Mouse (Mus musculus): Measurements from ENCODE around the gene Aprt.

The Aprt gene

DNA sequence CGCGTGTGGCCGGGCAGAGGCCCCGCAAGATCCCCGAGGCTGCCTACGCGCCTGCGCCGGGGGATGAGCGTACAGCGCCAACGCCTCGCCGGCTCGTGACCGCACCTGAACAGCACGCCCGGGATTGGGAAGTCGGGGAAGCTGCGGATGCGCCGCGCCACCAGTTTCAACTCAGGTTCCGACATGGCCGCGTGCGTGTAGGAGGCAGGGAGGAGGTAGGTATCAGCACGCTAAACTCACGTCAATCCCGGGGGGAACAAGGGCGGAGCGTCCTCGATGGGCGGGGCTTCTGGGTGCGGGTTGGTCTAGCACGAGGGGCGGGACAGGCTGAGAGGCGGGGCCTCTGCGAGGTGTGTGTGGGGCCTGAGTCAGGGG is at the start of gene Aprt:
TSS of gene Aprt (minus strand) at position 262 of the 375 bp plus-strand sequence.
- Histone ChIP-seq H3K36me3 (ENCODE audit: control insufficient read depth, insufficient read depth, low read length, poor library complexity, severe bottlenecking) (peaks cover 8% of the 10 kb centered on the region; the same call in 1 of the 2 replicates), H3K27me3 (ENCODE audit: control insufficient read depth, insufficient read depth, low read length, poor library complexity, severe bottlenecking) (no peaks in the 10 kb centered on the region)
- peak; percentile 96 for DNase-seq (ENCODE audit: low read depth, low spot score)

DNA sequence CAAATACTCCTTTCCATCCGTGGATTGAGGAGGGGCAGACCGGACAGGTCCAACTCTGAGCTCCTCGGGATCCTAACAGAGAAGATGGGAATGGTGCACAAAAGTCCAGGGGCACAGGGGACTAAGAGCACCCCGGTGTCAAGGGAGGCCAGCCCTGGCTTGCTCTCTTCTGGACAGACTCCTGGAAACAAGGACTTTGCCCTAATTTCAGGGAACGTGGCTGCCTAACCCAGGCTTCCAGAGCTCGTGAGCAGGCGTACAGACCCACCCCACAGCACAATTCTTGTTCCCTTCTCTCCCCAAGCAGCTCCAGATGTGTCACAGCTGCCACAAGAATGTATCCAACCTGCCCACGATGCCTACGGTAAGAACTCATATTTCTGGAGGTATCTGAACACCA is 49.1 kb upstream of the Aprt start:
- DNase-seq (ENCODE audit: low read depth, low spot score) = no peak
- Histone ChIP-seq H3K27me3 (ENCODE audit: control insufficient read depth, insufficient read depth, low read length, poor library complexity, severe bottlenecking) (no peaks in the 10 kb centered on the region), H3K36me3 (ENCODE audit: control insufficient read depth, insufficient read depth, low read length, poor library complexity, severe bottlenecking) (peaks cover 5% of the 10 kb centered on the region)

DNA sequence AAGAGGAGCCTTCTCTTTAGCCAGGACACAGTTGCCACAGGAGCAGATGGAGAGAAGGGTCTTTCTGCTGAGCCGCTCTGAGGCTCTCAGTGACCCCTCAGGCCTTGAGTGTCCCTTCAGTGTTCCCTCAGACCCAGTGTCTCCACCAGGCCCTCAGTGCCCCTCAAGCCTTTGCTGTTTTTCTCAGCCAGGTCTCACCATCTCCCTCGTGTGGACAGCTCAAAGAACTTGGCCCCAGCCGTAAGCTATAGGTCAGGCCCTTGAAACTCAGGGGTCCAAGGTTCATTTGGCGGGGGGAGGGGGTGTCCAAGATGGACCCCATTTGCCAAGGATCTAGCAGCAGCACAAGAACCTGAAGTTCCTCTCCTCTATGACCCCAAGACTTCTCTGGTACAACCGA is 47.9 kb upstream of the Aprt start:
- H3K27me3 ChIP-seq (ENCODE audit: control insufficient read depth, insufficient read depth, low read length, poor library complexity, severe bottlenecking) = no peaks in the 10 kb centered on the region
- H3K36me3 ChIP-seq (ENCODE audit: control insufficient read depth, insufficient read depth, low read length, poor library complexity, severe bottlenecking) = peaks cover 4% of the 10 kb centered on the region
- DNase-seq (ENCODE audit: low read depth, low spot score) = no peak

DNA sequence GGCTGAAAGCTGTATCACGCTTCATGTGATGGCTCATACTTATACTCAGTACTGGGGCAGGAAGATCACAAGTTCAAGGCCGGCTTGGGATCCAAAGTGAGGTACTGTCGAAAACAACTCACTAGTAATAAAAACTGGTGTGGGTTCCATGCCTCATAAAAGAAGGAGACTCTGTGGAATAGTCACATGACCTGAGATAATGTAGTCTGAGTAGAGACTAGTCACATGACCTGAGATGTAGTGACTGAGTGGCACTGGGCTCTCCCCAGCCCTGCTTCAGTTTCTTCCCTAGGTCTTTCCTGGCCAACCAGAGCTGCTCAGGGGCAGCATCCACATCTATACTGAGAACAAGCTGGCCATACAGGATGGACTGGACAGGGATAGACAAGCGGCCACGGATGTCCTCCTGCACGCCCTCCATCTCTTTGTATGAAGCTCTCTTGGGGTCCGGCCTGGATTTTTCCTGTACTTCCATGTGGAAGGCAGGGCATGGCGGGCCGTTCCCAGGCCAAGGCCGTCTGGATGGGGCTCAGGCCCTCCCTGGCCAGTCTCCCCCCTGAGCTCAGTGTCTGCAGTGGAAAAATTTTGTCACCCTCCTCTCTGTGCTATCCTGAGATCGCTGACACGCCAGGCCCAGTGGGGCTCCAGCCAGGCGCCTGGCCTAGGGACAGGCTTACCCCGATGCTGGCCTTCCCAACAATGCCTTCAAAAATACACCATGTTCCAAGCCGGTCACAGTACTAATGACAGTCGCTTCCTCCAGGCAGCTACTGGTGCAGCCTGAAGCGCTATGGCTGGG is 47.3 kb upstream of the Aprt start:
- Histone ChIP-seq H3K27me3 (ENCODE audit: control insufficient read depth, insufficient read depth, low read length, poor library complexity, severe bottlenecking) (no peaks in the 10 kb centered on the region), H3K36me3 (ENCODE audit: control insufficient read depth, insufficient read depth, low read length, poor library complexity, severe bottlenecking) (peaks cover under 1% of the 10 kb centered on the region)
- no peak for DNase-seq (ENCODE audit: low read depth, low spot score)

- no peak for DNase-seq (ENCODE audit: low read depth, low spot score)
- no peaks in the 10 kb centered on the region for H3K27me3 ChIP-seq (ENCODE audit: control insufficient read depth, insufficient read depth, low read length, poor library complexity, severe bottlenecking)
- no peaks in the 10 kb centered on the region for H3K36me3 ChIP-seq (ENCODE audit: control insufficient read depth, insufficient read depth, low read length, poor library complexity, severe bottlenecking)
Observed at GRCm38 (mm10) chr8:122622727-122623126, 46.0 kb upstream of the Aprt start, which contains the start of gene Pabpn1l. TSS of gene Pabpn1l (minus strand) at chr8:122622739.

DNA sequence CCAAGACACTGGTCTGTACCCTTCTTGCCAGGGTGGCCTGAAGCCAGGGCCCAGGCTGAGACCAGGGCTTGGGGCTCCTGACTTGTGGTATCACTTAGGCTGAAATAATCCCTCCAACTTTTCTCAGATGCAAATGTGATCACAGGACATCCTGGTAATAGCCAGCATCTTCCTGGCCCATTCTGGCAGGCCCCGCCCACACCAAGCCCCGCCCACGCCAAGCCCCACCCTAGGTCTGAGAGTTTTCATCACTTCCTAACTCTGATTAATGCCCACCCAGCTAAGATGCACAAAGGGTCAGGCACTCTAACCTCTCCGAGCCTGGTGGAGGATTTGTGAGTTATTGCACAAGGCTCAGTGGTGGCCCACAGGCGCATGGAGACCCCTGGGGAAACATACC is 43.7 kb upstream of the Aprt start:
- no peaks in the 10 kb centered on the region for H3K36me3 ChIP-seq (ENCODE audit: control insufficient read depth, insufficient read depth, low read length, poor library complexity, severe bottlenecking)

GRCm38 (mm10) chr8:122618660-122619378 is 42.1 kb upstream of the Aprt start:
- H3K36me3 ChIP-seq (ENCODE audit: control insufficient read depth, insufficient read depth, low read length, poor library complexity, severe bottlenecking) = no peaks in the 10 kb centered on the region
- no peak for DNase-seq (ENCODE audit: low read depth, low spot score)
- H3K27me3 ChIP-seq (ENCODE audit: control insufficient read depth, insufficient read depth, low read length, poor library complexity, severe bottlenecking) = no peaks in the 10 kb centered on the region

More for the DNA sequence above, 43.7 kb upstream of the Aprt start:
- H3K27me3 ChIP-seq (ENCODE audit: control insufficient read depth, insufficient read depth, low read length, poor library complexity, severe bottlenecking) = no peaks in the 10 kb centered on the region
- no peak for DNase-seq (ENCODE audit: low read depth, low spot score)

DNA sequence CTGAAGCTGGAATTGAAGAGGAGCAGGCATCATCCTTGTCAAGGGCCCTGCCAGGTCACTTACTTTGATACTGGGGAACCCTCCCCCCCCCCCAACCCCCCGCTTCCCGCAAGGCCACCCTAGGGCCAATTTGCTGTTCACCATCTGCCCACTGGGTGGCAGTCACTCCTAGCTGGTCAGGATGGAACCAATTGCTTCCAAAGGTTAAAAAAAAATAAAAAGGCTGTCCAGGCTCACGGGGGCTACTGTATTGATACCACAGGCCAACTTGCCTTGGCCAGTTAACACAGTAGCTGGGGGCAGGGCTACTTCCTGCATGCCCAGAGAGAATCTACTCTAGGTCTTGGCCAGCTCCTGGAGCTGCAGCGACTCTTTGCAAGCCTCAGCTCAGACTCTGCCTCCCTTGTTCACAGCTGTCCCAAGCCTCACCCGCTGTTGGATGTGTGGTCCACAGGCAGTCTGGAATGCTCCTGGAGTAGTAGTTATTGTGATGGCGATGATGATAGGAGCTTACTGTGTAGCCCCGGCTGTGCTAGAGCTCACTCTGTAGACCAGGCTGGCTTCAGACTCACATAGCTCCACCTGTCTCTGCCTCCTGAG is 41.3 kb upstream of the Aprt start:
- peak; percentile 91 for DNase-seq (ENCODE audit: low read depth, low spot score)
- no peaks in the 10 kb centered on the region for H3K36me3 ChIP-seq (ENCODE audit: control insufficient read depth, insufficient read depth, low read length, poor library complexity, severe bottlenecking)
- no peaks in the 10 kb centered on the region for H3K27me3 ChIP-seq (ENCODE audit: control insufficient read depth, insufficient read depth, low read length, poor library complexity, severe bottlenecking)

GRCm38 (mm10) chr8:122616181-122616905 is 39.6 kb upstream of the Aprt start:
- no peak for DNase-seq (ENCODE audit: low read depth, low spot score)
- Histone ChIP-seq H3K27me3 (ENCODE audit: control insufficient read depth, insufficient read depth, low read length, poor library complexity, severe bottlenecking) (no peaks in the 10 kb centered on the region), H3K36me3 (ENCODE audit: control insufficient read depth, insufficient read depth, low read length, poor library complexity, severe bottlenecking) (no peaks in the 10 kb centered on the region)

DNA sequence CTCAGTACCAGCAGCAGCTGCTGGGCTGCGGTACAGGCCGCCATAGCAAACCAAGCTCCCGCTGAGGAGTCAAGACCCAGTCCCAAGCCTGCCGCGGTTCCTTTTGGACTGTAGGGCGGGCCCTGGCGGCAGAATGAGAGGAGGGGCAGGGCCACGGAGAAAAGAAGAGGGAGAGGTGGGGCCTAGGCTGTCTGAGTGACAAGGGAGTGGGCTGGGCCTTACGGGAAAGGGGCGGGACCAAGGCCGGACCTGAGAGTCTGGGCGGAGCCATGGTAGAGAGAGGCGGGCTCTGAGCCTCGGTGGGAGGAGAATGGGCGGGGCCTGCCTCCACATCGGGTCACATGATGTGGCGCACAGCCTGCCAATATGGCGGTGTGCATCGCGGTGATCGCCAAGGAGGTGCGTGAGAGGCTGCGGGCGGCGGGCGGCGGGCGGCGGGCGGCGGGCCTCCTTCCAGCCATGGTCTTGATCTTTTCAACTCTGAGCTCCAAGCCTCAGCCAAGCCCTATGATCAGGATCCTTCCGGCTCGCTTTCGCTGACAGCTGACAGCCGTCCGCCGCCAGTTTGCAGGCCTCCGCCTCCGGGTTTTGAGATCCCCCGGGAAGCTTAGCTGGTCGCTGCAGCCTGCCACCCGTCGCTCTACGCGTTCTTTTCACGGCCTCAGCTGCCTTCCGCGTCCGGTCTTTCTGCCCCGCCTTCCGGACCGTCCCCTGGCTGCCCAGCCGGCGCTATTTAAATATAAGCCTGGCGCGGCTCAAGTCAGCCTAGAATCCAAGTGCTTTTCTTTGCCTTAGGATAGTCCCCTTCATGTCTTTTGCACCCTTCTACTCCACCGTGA is 34.8 kb upstream of the Aprt start, which contains the start of the genes Galns and Trappc2l:
TSS of gene Galns (minus strand) at position 169 of the 839 bp plus-strand sequence.
TSS of gene Trappc2l (plus strand) at position 346 of the 839 bp plus-strand sequence.
- H3K27me3 ChIP-seq (ENCODE audit: control insufficient read depth, insufficient read depth, low read length, poor library complexity, severe bottlenecking) = no peaks in the 10 kb centered on the region
- DNase-seq (ENCODE audit: low read depth, low spot score) = peak; percentile 99
- no peaks in the 10 kb centered on the region for H3K36me3 ChIP-seq (ENCODE audit: control insufficient read depth, insufficient read depth, low read length, poor library complexity, severe bottlenecking)

DNA sequence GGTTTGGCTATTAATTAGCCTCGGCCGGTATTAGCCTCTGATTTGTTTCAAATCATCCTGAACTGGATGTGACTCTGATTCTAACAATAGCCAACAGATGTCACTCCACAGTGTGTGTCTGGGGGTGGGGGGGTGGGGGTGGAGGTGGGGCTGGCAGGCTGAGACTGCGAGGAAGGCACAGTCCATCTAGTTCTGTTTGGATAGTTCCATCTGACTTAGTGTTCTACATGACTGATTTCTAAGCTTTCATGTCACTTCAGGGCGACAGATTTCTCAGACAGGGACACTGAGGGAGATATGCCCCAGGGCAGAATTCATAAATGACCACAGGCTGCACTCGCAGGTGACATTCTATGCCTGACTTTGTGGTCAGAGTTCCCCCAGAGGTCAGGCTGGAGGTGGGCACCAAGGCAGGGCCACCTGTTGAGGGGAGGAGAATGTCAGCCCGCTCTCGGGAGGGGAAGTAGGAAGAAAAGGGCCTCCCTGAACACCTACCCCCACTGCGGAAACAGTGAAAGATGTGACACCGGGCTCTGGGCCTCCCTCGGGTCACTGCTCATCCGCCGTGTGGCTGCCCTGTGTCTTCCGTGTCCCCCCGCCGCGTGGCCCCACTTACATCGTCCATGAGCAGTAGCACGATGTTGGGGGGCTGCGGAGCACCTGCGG is 34.0 kb upstream of the Aprt start:
- Histone ChIP-seq H3K36me3 (ENCODE audit: control insufficient read depth, insufficient read depth, low read length, poor library complexity, severe bottlenecking) (no peaks in the 10 kb centered on the region), H3K27me3 (ENCODE audit: control insufficient read depth, insufficient read depth, low read length, poor library complexity, severe bottlenecking) (no peaks in the 10 kb centered on the region)
- peak; percentile 76 for DNase-seq (ENCODE audit: low read depth, low spot score)

GRCm38 (mm10) chr8:122610209-122610608 is 33.5 kb upstream of the Aprt start:
- no peaks in the 10 kb centered on the region for H3K27me3 ChIP-seq (ENCODE audit: control insufficient read depth, insufficient read depth, low read length, poor library complexity, severe bottlenecking)
- no peak for DNase-seq (ENCODE audit: low read depth, low spot score)
- no peaks in the 10 kb centered on the region for H3K36me3 ChIP-seq (ENCODE audit: control insufficient read depth, insufficient read depth, low read length, poor library complexity, severe bottlenecking)

DNA sequence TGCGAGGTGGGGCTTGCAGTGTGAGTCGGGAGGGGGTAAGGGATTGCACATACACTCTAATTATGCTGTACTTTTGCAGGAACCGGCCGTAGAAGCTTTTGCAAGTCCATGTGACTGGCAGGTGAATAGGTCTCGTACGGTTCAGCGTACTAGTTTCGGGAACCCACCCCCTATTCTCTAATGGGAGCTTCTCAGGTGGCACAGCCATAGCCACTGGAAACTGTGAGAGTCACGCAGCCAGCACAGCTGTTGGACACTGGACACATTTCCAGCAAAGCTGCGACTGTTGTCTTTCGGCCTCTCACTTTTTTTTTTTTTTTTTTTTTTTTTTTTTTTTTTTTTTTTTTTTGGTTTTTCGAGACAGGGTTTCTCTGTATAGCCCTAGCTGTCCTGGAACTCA is 30.1 kb upstream of the Aprt start:
- DNase-seq (ENCODE audit: low read depth, low spot score) = no peak
- Histone ChIP-seq H3K27me3 (ENCODE audit: control insufficient read depth, insufficient read depth, low read length, poor library complexity, severe bottlenecking) (no peaks in the 10 kb centered on the region), H3K36me3 (ENCODE audit: control insufficient read depth, insufficient read depth, low read length, poor library complexity, severe bottlenecking) (no peaks in the 10 kb centered on the region; the same call in none of the 2 replicates)
